Mouse (Mus musculus) liver, adult 10 weeks (tissue): ENCODE measurements around the gene Gm14325. TPM values are rescaled to one million over a fixed set of nuclear protein-coding genes. Genes with fewer than 3 reads are reported as not detected.

Source experiments
- polyA plus RNA-seq: library from polyadenylated mRNA; stranded (reverse); fragments of 350-450 nt; fragmentation: Illumina TruSeq; extraction: RNeasy Lipid Tissue Mini Kit (QIAGEN cat#74804); gene quantifications from one replicate; pipeline ENCODE4 v1.2.3, GENCODE M21; 2014; ENCODE audit warnings: low read depth, low replicate concordance

Gene Gm14325
- 44.0 TPM for polyA plus RNA-seq

GRCm38 (mm10) chr2:177839901-177840663 lies at the start of gene Gm14325:
Gm14325 (minus strand) TSS chr2:177840336.

Other genes with a start within 250 kb of the Gm14325 start
- 5.9 TPM for gene Gm14322, start 81.0 kb downstream of the Gm14325 start, polyA plus RNA-seq
- 17.7 TPM for gene Gm14327, start 56.8 kb upstream of the Gm14325 start, polyA plus RNA-seq
- 2.5 TPM for gene Zfp972, start 85.3 kb upstream of the Gm14325 start, polyA plus RNA-seq
- 21.0 TPM for gene Gm14326, start 117.0 kb upstream of the Gm14325 start, polyA plus RNA-seq
- gene Zfp971, start 182.9 kb upstream of the Gm14325 start, polyA plus RNA-seq: 26.6 TPM
- 32.0 TPM for gene Zfp931, start 238.1 kb upstream of the Gm14325 start, polyA plus RNA-seq